Mouse (Mus musculus) heart, embryonic 14.5 days (tissue): Measurements from ENCODE around the gene Chat. TPM values are rescaled to one million over a fixed set of nuclear protein-coding genes. Genes with fewer than 3 reads are reported as not detected.

Experiments
- ATAC-seq: fragments of 200-750 bp; cut with Nextera tagmentation; 2 replicates; pipeline ENCODE4 v1.8.0; 2017; ENCODE audit warnings: low read depth, moderate TSS enrichment; ENCODE audit not compliant: insufficient number of reproducible peaks, insufficient read depth, low FRiP score
- H3K27ac ChIP-seq, 2 experiments: fragments of 200-500 bp in 1 of 2; fragments of 300-500 bp in 1 of 2; sonication (generic) in 1 of 2; replicated peaks in 1 of 2; 2 replicates each; pipeline ENCODE4 v1.5.1; 2012 to 2014; ENCODE audit warnings: low read depth in 2 of 2, low read length in 2 of 2, control low read depth in 1 of 2, mild to moderate bottlenecking in 1 of 2, mixed read lengths in 1 of 2; ENCODE audit not compliant: control insufficient read depth in 1 of 2, insufficient read depth in 1 of 2
- H3K27me3 ChIP-seq: fragments of 300-500 bp; sonication (generic); 2 replicates; pipeline ENCODE4 v1.6.1; 2014; ENCODE audit warnings: mild to moderate bottlenecking, low read length, control low read depth; ENCODE audit not compliant: control insufficient read depth, insufficient read depth
- H3K36me3 ChIP-seq: fragments of 300-500 bp; sonication (generic); 2 replicates; pipeline ENCODE4 v1.6.1; 2014; ENCODE audit warnings: mild to moderate bottlenecking, control low read depth, low read length, mixed read lengths; ENCODE audit not compliant: control insufficient read depth, insufficient read depth
- H3K4me1 ChIP-seq, 2 experiments: fragments of 200-500 bp in 1 of 2; fragments of 300-500 bp in 1 of 2; sonication (generic) in 1 of 2; 2 replicates each; pipeline ENCODE4 v1.6.1; 2012 to 2014; ENCODE audit warnings: low read length in 2 of 2, control low read depth in 1 of 2, mixed read lengths in 1 of 2; ENCODE audit not compliant: control insufficient read depth in 2 of 2, insufficient read depth in 2 of 2
- H3K4me2 ChIP-seq: fragments of 300-500 bp; sonication (generic); 2 replicates; pipeline ENCODE4 v1.6.1; 2014; ENCODE audit warnings: mild to moderate bottlenecking, low read length
- H3K4me3 ChIP-seq, 2 experiments: fragments of 200-500 bp in 1 of 2; fragments of 300-500 bp in 1 of 2; sonication (generic) in 1 of 2; 2 replicates each; pipeline ENCODE4 v1.5.1; 2012 to 2014; ENCODE audit warnings: low read length in 2 of 2, mild to moderate bottlenecking in 2 of 2, control low read depth in 1 of 2, low read depth in 1 of 2, moderate library complexity in 1 of 2; ENCODE audit not compliant: control insufficient read depth in 1 of 2, insufficient read depth in 1 of 2
- H3K9ac ChIP-seq: fragments of 300-500 bp; sonication (generic); 2 replicates; pipeline ENCODE4 v1.6.1; 2014; ENCODE audit warnings: mild to moderate bottlenecking, low read length
- H3K9me3 ChIP-seq: fragments of 300-500 bp; sonication (generic); 2 replicates; pipeline ENCODE4 v1.6.1; 2016; ENCODE audit warnings: low read length, control low read depth; ENCODE audit not compliant: control insufficient read depth
- WGBS: fragments of 180-500 bp; shearing (Covaris S2); extraction: QIAGEN DNeasy Blood & Tissue Kit; methylation state at CpG from one replicate; pipeline ENCODE4 v1.1.7; 2014; 5-methylcytosine and 5-hydroxymethylcytosine counted together
- polyA plus RNA-seq: library from polyadenylated mRNA; unstranded; fragments of >200 nt; fragmentation: Nextera tagmentation; extraction: Ambion mirVana; gene quantifications from 2 replicates; pipeline ENCODE4 v1.2.1, GENCODE M21; 2014

Chat gene
- 0.08 TPM in 1 of 2 replicates, not detected in the other for polyA plus RNA-seq

GRCm38 (mm10) chr14:32465889-32466288 is at the start of gene Chat:
Gene Chat (minus strand): TSS chr14:32465989.
- H3K4me2 ChIP-seq: peak within 1 kb of the TSS; percentile 65
- no peak for ATAC-seq
- no peak within 1 kb of the TSS for H3K9ac ChIP-seq
- H3K4me1 ChIP-seq: peaks cover 0 to 15% of the 10 kb centered on the region in 2 experiments; a peak in 3 of 4 replicates
- WGBS: 10% methylated on average over 13 of the region's 13 CpGs
- no peaks in the 10 kb centered on the region for H3K9me3 ChIP-seq
- no peaks in the 10 kb centered on the region for H3K36me3 ChIP-seq
- H3K27me3 ChIP-seq: peaks cover 79% of the 10 kb centered on the region
- H3K4me3 ChIP-seq: peak within 1 kb of the TSS in 1 of 2 experiments; percentile 34; a peak in 2 of 4 replicates
- no peak within 1 kb of the TSS for H3K27ac ChIP-seq

GRCm38 (mm10) chr14:32513336-32514032 is 47.7 kb upstream of the Chat start, which contains the start of gene Ercc6:
Gene Ercc6 (plus strand): TSS chr14:32513521.
- no peaks in the 10 kb centered on the region for H3K27me3 ChIP-seq
- ATAC-seq: peak; percentile 91
- H3K9me3 ChIP-seq: no peaks in the 10 kb centered on the region
- H3K36me3 ChIP-seq: peaks cover 18% of the 10 kb centered on the region
- H3K4me2 ChIP-seq: peak within 1 kb of the TSS; percentile 94
- H3K4me3 ChIP-seq: peak within 1 kb of the TSS; percentile 71 to 76
- peak within 1 kb of the TSS; percentile 77 for H3K9ac ChIP-seq
- WGBS: under 1% methylated on average over 62 of the region's 62 CpGs
- H3K4me1 ChIP-seq: peaks cover 6 to 8% of the 10 kb centered on the region in 2 experiments; a peak in 3 of 4 replicates
- peak within 1 kb of the TSS; percentile 59 to 71; a peak in 3 of 4 replicates for H3K27ac ChIP-seq

GRCm38 (mm10) chr14:32512912-32513311 is 47.1 kb upstream of the Chat start:
- Histone ChIP-seq H3K4me1 (peaks cover 6 to 8% of the 10 kb centered on the region in 2 experiments; a peak in 3 of 4 replicates), H3K4me3 (peak overlapping the region; percentile 71 to 76; a peak in 2 of 4 replicates), H3K4me2 (peak overlapping the region; percentile 94), H3K9me3 (no peaks in the 10 kb centered on the region), H3K36me3 (peaks cover 14% of the 10 kb centered on the region), H3K27me3 (no peaks in the 10 kb centered on the region), H3K27ac (no peak overlapping the region), H3K9ac (no peak overlapping the region)
- 43% methylated on average over 9 of the region's 9 CpGs for WGBS
- ATAC-seq: no peak

GRCm38 (mm10) chr14:32509443-32509961 is 43.7 kb upstream of the Chat start:
- Histone ChIP-seq H3K9me3 (no peaks in the 10 kb centered on the region), H3K9ac (no peak overlapping the region), H3K4me3 (no peak overlapping the region), H3K4me2 (no peak overlapping the region), H3K4me1 (peaks cover 3 to 8% of the 10 kb centered on the region in 2 experiments; a peak in 3 of 4 replicates), H3K27me3 (no peaks in the 10 kb centered on the region), H3K27ac (no peak overlapping the region), H3K36me3 (no peaks in the 10 kb centered on the region)
- ATAC-seq: no peak
- WGBS: 72% methylated on average over 6 of the region's 6 CpGs

- 48% methylated on average over 10 of the region's 10 CpGs for WGBS
- no peaks in the 10 kb centered on the region for H3K36me3 ChIP-seq
- no peaks in the 10 kb centered on the region for H3K27me3 ChIP-seq
- no peak overlapping the region for H3K4me2 ChIP-seq
- no peaks in the 10 kb centered on the region for H3K9me3 ChIP-seq
- no peak overlapping the region for H3K4me3 ChIP-seq
- H3K4me1 ChIP-seq: peaks cover 3% of the 10 kb centered on the region in 2 experiments; a peak in 2 of 4 replicates
- H3K9ac ChIP-seq: no peak overlapping the region
- no peak overlapping the region for H3K27ac ChIP-seq
- no peak for ATAC-seq
These were observed 42.5 kb upstream of the Chat start for GRCm38 (mm10) chr14:32508105-32508835.

GRCm38 (mm10) chr14:32507216-32507615 is 41.4 kb upstream of the Chat start:
- no peaks in the 10 kb centered on the region for H3K9me3 ChIP-seq
- no peak for ATAC-seq
- no peak overlapping the region for H3K4me3 ChIP-seq
- no peak overlapping the region for H3K27ac ChIP-seq
- H3K4me1 ChIP-seq: no peaks in the 10 kb centered on the region
- H3K36me3 ChIP-seq: no peaks in the 10 kb centered on the region
- 85% methylated on average over 4 of the region's 4 CpGs for WGBS
- H3K4me2 ChIP-seq: no peak overlapping the region
- H3K9ac ChIP-seq: no peak overlapping the region
- H3K27me3 ChIP-seq: no peaks in the 10 kb centered on the region

GRCm38 (mm10) chr14:32506329-32506728 is 40.5 kb upstream of the Chat start:
- Histone ChIP-seq H3K27me3 (no peaks in the 10 kb centered on the region), H3K4me3 (no peak overlapping the region), H3K36me3 (no peaks in the 10 kb centered on the region), H3K27ac (no peak overlapping the region), H3K4me1 (no peaks in the 10 kb centered on the region), H3K9me3 (no peaks in the 10 kb centered on the region), H3K4me2 (no peak overlapping the region), H3K9ac (no peak overlapping the region)
- WGBS: 81% methylated on average over 10 of the region's 10 CpGs
- ATAC-seq: no peak
